Mouse (Mus musculus): Measurements from ENCODE around the gene Gm10670.
"Not testable (repeated sequence)": the region's sequence is repeated elsewhere in the genome, so short reads cannot be mapped to it uniquely, and the experiment has no call there.

Gene Gm10670

GRCm38 (mm10) chr7:20474825-20475224 is at the start of gene Gm10670:
TSS of gene Gm10670 (minus strand) at chr7:20474925.
- DNase-seq, result not testable (repeated sequence)

- not testable (repeated sequence) for DNase-seq
Observed at GRCm38 (mm10) chr7:20510434-20510833, 35.7 kb upstream of the Gm10670 start, which contains the start of gene Vmn1r103. TSS of gene Vmn1r103 (minus strand) at chr7:20510534.

- DNase-seq, result not testable (repeated sequence)
Observed at GRCm38 (mm10) chr7:20442493-20442892, 32.2 kb downstream of the Gm10670 start, which contains the start of gene Vmn1r101. TSS of gene Vmn1r101 (minus strand) at chr7:20442593.

All from thymus, adult 18-20 months (tissue).